Mouse (Mus musculus) layer of hippocampus, adult 2 months (tissue): ENCODE data around the gene Dstyk. TPM values are rescaled to one million over a fixed set of nuclear protein-coding genes. Genes with fewer than 3 reads are reported as not detected.

Experiments used
- DNase-seq, 2 experiments: peaks; one replicate each; pipeline ENCODE4 v3.0.0; 2022; ENCODE audit warnings: low spot score in 2 of 2
- H3K27ac ChIP-seq: fragments of 200-600 bp; 2 replicates; pipeline ENCODE4 v1.8.1; 2022
- H3K4me3 ChIP-seq: fragments of 200-600 bp; 2 replicates; pipeline ENCODE4 v1.8.1; 2022; ENCODE audit warnings: mild to moderate bottlenecking
- CTCF ChIP-seq: fragments of 200-600 bp; conservative IDR thresholded peaks from 2 replicates; pipeline ENCODE4 v1.8.1; 2022; ENCODE audit warnings: antibody characterized with exemption, mild to moderate bottlenecking, moderate library complexity
- total RNA-seq, 2 experiments: library from RNA; stranded (reverse); gene quantifications; 2 replicates each; pipeline ENCODE4 v1.2.3; 2021

Gene Dstyk
- total RNA-seq, 2 experiments from 2014 or later = 49.0 to 50.2 TPM

DNA sequence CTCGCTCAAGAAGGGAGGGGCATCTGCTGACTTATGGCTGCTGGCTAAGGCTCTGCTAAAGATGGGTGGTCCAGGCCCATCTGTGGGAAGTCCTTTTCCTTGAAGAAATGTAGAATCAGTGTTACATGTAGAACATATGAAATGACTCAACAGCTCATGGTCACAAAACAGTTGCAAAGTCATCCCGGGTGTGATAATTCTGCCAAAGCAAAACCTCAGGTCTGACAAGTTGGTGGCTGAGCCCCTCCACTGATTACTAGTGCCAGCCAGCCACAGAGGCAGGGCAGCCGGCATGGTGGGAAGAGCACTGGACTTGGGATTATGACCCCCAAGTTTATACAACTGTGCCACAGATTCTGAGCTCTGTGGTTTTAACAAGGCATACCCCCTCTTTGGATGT is 39.5 kb upstream of the Dstyk start:
- DNase-seq = no peak
- TF ChIP-seq CTCF = no peak
- H3K4me3 ChIP-seq = no peak overlapping the region
- H3K27ac ChIP-seq = peak overlapping the region; percentile 72; the same call in 1 of the 2 replicates

DNA sequence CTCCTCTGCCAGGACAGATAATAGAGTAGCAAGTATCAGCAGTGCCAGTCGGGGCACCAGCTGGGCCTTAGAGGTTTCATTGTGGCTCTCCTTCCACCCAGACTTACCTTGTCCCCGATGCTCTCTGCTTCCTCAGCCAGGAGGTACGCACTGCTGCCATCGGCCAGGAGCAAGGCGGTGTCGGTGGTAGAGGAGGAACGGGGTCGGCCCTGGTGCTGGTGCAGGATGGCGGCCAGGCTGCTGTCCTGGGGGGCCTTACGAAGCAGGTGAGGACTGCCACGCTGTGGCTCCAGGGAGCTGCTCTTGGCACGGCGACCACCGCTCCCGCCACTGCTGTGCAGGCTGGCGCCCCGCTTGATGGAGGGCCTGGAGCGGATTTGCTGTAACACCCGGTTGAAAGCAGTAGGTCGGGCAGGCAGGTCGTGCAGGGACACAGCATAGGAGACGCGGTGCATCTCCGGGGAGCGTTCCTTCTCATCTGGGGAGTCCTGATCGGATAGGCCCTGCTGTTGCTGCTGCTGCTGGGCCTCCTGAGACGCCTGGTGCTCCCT is 36.7 kb upstream of the Dstyk start:
- no peak for DNase-seq
- H3K4me3 ChIP-seq = no peak overlapping the region
- H3K27ac ChIP-seq = peak overlapping the region; percentile 61
- TF ChIP-seq CTCF = no peak

DNA sequence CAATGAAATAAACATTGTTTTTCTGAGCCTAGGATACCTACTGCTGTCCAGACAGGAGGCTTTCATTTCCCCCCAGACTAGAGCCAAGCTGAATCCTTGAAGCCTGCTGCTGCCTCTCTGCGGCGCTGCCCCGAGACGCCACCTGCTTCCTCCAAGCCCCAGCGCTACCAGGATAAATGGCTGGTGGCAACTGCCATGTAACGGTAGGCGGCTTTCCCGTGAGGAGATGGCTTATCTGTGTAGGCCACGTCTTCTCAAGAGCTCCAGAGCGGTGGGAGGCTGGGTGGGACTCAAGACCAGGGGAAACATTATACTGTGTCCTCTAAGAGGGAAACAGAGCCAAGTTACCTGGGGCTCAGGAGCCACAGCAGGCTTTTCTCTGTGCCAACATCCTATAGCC is 35.4 kb upstream of the Dstyk start:
- TF ChIP-seq CTCF = no peak
- Histone ChIP-seq H3K4me3 (no peak overlapping the region), H3K27ac (peak overlapping the region; percentile 97; the same call in 1 of the 2 replicates)
- DNase-seq = no peak

DNA sequence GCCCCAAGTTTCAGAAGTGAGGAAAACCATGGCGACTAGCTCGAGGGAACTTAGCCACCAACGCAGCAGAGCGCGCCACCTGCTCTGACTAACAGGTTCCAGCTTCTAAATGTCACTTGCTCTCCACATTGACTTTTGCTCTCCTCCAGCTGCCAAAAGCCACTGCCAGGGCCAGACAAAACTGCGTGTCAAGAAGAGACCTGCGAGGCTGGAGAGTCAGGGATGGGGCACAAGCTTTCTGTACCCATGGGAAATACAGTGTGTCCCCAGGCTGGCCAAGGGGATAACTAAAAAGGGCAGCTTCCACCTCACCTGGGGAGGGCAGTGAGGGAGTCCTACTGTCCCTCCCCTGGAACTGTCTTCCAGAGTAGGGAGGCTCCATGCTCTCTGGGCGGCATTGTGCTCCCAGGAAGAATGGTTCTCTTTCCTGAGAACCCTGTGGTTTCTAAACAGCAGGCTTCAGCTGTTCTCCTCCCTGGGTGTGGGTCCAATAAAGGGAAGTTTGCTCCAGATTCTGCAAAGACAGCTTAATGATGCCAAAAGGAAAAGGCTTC is 33.3 kb upstream of the Dstyk start:
- H3K27ac ChIP-seq = peak overlapping the region; percentile 97
- no peak for DNase-seq
- H3K4me3 ChIP-seq = peak overlapping the region; percentile 25; the same call in 1 of the 2 replicates
- TF ChIP-seq CTCF = no peak

DNA sequence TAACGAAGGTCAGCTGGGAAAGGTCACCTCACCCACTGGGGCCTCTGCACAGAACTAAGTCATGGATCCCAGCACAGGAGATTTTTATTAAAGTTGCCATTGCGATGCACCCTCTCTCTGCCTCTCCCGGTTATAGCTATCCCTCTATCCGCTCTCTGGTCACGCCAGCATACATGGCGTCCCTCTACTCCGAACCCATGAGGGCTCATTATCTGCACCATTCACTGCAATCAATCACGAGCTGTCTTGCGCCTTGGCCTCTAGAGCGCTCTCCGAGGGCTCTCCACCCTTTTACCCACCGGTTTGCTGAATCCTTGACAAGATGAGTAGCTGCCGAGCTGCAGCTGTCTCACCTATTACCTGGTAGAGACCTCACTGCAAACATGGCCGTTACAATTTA is 32.1 kb upstream of the Dstyk start:
- TF ChIP-seq CTCF = no peak
- no peak for DNase-seq
- Histone ChIP-seq H3K27ac (peak overlapping the region; percentile 97), H3K4me3 (peak overlapping the region; percentile 83)

DNA sequence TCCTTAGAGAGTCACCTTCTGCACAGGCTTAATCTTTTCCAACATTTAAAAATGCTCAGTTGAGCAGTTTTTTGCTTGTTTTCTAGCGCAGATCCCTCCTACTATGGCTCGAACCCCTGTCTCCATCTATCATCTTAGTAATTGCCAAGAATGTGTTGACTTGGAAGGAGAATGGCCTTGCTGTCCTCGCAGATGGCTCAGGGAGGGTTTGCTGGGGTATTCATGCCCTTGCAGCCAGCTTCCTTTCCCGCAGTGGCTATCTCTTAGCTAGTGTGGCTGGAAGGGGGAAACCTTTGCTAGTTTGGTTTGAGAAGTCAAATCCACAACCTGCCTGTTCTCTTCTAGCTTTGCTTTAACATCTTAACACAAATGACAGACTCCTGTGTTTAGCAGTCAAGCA is 31.6 kb upstream of the Dstyk start:
- no peak for TF ChIP-seq CTCF
- DNase-seq = no peak
- peak overlapping the region; percentile 83 for H3K4me3 ChIP-seq
- peak overlapping the region; percentile 97 for H3K27ac ChIP-seq

DNA sequence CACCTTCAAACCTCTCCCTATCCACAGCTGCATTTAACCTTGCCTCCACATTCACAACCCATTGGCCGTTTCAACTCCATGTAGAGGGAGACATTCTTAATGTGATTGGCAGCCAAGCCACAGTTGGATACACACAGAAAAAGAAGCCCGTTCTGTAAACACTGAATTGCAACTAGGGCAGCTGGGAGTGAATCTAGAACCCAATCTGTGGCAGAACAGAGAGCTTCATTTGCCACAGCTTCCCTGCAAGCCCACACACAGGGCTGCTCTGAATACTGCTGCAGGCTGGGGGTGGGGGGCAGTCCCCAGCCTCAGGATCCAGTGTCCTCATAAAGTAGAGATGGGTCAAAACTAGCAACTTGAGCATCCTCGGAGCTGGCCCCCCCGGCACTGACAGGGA is 31.1 kb upstream of the Dstyk start:
- H3K27ac ChIP-seq = peak overlapping the region; percentile 97
- DNase-seq = peak; percentile 59 to 78
- no peak for TF ChIP-seq CTCF
- peak overlapping the region; percentile 83 for H3K4me3 ChIP-seq

DNA sequence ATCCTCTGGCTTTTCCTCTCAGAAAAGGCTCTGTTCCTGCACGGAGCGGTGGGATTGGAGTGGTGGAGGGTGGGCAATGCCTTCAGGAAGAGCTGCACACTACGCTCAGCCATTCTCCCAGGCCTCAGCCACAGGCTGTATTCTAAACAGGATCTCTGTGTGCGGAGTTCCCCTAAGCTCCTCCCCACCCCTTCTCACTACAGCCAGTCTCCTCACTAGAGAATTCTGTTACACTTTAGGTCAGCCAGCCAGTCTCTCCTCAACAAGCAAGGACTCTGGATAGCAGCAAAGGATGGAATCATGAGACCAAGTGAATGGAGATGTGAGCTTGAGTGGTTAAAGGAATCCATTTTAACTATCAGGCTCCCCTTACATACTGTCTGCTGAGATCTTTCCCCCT is 29.4 kb upstream of the Dstyk start:
- Histone ChIP-seq H3K4me3 (peak overlapping the region; percentile 83), H3K27ac (peak overlapping the region; percentile 97)
- peak in 1 of 2 experiments; percentile 60 for DNase-seq
- TF ChIP-seq CTCF = no peak

DNA sequence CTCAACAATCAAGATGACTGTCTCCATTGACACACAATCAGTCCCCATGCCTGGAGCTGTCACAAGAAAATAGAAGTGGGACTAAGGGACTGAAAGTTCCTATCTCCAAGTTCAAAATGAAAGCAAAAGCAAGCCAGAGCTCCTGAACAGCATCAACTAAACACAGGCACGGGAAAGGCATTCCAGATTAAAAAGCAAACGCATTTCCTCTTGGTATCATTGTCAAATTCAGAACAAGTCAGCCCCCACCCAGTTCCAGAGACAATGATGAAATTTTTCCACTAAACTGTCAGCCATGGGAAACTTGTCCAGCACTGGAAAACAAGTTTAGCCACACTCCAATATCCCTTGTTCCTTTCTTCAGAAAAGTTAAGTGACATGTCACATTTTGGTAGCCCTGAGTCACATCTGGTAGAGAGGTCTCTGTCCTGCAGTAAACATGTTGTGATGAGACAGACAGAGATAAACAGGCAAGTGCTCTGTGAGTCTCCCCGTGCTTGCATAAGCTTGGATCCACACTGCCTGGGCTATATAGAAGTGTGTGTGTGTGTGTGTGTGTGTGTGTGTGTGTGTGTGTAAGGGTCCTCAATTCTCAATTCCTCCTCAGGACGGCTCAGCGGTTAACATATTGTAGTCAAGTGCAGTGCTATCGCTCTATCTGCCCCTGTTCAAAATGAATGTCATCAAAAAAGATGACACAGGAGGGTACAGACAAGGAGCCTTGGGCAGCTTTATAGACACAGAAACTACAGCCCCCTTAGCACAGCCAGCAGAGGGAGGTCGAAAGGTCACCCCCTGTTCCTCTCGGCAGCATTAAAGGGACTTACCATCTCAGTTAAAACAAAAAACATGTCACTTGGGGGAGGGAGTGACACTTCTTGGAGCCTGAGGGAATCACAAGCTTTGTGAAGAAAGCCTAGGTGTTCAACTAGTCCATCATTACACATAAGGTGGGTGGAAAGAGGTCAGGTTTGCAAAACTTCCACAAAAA is 28.2 kb upstream of the Dstyk start:
- no peak for TF ChIP-seq CTCF

DNA sequence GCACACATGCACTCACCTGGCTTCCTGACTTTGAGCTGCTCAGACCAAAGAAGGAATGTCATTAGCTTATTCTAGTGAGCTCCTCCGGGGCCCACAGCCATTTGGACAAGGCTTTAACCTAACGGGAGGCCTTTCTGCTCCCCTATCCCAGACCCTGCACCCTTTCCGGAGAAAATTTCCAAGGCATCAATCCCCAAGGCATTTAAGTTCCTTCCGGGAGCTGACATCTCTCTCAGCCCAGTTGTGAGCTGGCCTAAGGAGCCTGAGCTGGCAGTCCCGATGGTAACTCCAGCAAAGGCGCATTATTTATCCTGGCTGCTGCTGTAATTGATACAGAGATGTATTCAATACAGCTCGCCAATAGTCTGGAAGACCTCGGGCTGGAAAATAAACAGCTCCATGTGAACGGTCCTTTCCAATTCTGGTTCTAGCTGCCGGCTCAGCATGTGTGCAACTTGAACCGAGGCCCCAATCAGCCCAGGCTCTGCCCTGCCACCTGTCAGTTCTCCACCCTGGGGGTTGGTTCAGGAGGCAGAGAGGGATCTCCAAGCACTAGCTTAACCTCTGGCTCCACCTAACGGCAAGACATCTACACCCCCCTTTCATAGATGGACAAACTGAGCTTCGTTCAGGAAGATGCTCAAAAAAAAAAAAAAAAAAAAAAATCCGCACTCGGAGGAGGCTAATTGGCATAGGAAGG is 27.3 kb upstream of the Dstyk start:
- DNase-seq = peak; percentile 73 to 88
- H3K4me3 ChIP-seq = peak overlapping the region; percentile 83
- peak; percentile 77 for TF ChIP-seq CTCF
- H3K27ac ChIP-seq = peak overlapping the region; percentile 97

More for the DNA sequence above, 28.2 kb upstream of the Dstyk start:
- DNase-seq = no peak
- Histone ChIP-seq H3K27ac (peak overlapping the region; percentile 97), H3K4me3 (peak overlapping the region; percentile 83)

DNA sequence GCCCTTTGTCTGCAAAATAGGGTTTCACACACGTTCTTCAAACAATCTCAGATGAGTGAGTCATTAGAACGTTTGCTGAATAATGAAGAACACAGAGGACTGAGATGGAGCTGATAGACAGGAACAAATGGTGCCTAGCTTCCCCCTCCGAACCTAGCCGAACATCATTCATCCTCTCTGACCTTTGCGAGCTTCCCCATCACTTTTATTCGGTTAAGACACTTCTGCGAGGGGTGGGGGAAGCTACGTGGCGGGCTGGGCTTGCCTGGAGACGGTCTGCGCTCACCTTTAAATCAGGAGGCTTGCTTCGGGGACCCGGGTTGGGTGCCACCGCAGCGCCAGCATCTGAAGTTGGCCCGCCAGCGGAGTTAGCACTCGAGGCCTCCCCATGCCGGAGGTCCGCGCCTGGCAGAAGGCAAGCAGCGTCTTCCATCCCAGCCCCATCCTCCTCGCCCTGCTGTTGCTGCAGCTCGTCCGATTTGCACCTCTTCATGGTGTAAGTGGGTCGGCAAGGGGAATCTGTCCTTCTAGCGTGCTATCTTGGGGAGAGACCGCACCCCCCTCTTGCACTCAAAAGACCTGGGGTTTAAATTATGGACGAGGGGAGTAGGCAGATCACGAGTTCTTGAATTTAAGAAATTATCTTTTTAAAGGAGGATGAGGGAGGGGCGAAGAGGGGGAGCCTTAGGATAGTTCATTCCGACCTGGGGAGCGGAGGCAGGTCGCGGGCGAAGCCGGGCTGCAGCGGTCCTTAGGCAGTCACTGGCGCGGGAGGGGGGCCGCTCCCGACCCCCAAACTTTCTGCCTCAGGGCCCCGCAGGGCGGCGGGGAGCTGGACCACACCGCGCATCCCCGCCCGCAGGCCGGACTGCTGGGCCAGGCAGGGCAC is 26.4 kb upstream of the Dstyk start, which contains the start of gene Tmcc2:
Tmcc2 (minus strand) TSS at position 591 of the 889 bp plus-strand sequence.
- Histone ChIP-seq H3K4me3 (peak within 1 kb of the TSS; percentile 83), H3K27ac (peak within 1 kb of the TSS; percentile 97)
- no peak for DNase-seq
- TF ChIP-seq CTCF = no peak

DNA sequence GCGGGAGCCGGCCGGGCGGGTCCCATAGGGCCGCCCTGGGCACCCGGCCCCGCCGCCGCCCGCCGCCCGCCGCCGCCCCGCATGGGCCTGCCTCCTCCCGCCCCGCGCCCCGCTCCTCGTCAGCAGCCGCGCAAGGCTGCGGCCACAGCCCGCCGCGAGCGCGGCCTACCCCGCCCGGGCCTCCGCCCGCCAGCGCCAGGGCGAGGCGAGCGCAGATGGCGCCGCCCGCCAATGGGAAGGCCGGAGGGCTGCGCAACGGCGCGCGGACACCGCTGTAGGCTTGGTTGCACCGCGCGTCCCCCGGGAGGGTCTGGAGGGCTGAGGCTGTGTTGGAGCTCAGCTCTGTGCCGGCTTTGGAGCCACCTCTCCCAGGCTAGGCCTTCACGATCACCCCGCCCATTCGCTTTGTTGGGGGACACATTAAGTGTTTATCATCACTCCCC is 25.8 kb upstream of the Dstyk start:
- peak in 1 of 2 experiments; percentile 68 for DNase-seq
- H3K4me3 ChIP-seq = peak overlapping the region; percentile 83
- TF ChIP-seq CTCF = no peak
- H3K27ac ChIP-seq = peak overlapping the region; percentile 97
